Mouse (Mus musculus): ENCODE measurements around the gene Efcab12. TPM values are rescaled to one million over a fixed set of nuclear protein-coding genes. Genes with fewer than 3 reads are reported as not detected.
"Not testable (repeated sequence)": the region's sequence is repeated elsewhere in the genome, so short reads cannot be mapped to it uniquely, and the experiment has no call there.

The Efcab12 gene
- total RNA-seq, 2 experiments from 2014 or later = 2.8 to 3.8 TPM

- DNase-seq (ENCODE audit: extremely low spot score in 1 of 2, low spot score in 1 of 2) = peak in 1 of 2 experiments; percentile 67
Observed at GRCm38 (mm10) chr6:115846640-115847411, 8.6 kb upstream of the Efcab12 start.

GRCm38 (mm10) chr6:115845006-115845405 is 6.8 kb upstream of the Efcab12 start:
- DNase-seq (ENCODE audit: extremely low spot score in 1 of 2, low spot score in 1 of 2) = no peak

- DNase-seq (ENCODE audit: extremely low spot score in 1 of 2, low spot score in 1 of 2) = no peak
Observed at GRCm38 (mm10) chr6:115838745-115839144, 533 bp upstream of the Efcab12 start.

GRCm38 (mm10) chr6:115833861-115834260 is 4.4 kb downstream of the Efcab12 start:
- no peak for DNase-seq (ENCODE audit: extremely low spot score in 1 of 2, low spot score in 1 of 2)

GRCm38 (mm10) chr6:115832152-115832850 is 5.9 kb downstream of the Efcab12 start:
- no peak for DNase-seq (ENCODE audit: extremely low spot score in 1 of 2, low spot score in 1 of 2)

GRCm38 (mm10) chr6:115830779-115831601 is 7.2 kb downstream of the Efcab12 start:
- DNase-seq (ENCODE audit: extremely low spot score in 1 of 2, low spot score in 1 of 2) = no peak

GRCm38 (mm10) chr6:115823850-115824464 is 14.3 kb downstream of the Efcab12 start:
- not testable (repeated sequence) for DNase-seq (ENCODE audit: extremely low spot score in 1 of 2, low spot score in 1 of 2)

GRCm38 (mm10) chr6:115821216-115821993 is 16.8 kb downstream of the Efcab12 start:
- DNase-seq (ENCODE audit: extremely low spot score in 1 of 2, low spot score in 1 of 2) = no peak

GRCm38 (mm10) chr6:115818129-115818528 is 20.1 kb downstream of the Efcab12 start:
- DNase-seq (ENCODE audit: extremely low spot score in 1 of 2, low spot score in 1 of 2) = no peak

GRCm38 (mm10) chr6:115815041-115815440 is 23.2 kb downstream of the Efcab12 start:
- no peak for DNase-seq (ENCODE audit: extremely low spot score in 1 of 2, low spot score in 1 of 2)

- peak in 1 of 2 experiments; percentile 52 for DNase-seq (ENCODE audit: extremely low spot score in 1 of 2, low spot score in 1 of 2)
Observed at GRCm38 (mm10) chr6:115814104-115814503, 24.1 kb downstream of the Efcab12 start.

- no peak for DNase-seq (ENCODE audit: extremely low spot score in 1 of 2, low spot score in 1 of 2)
Observed at GRCm38 (mm10) chr6:115811606-115812005, 26.6 kb downstream of the Efcab12 start.

GRCm38 (mm10) chr6:115808488-115809231 is 29.6 kb downstream of the Efcab12 start, which contains the start of gene Rpl32:
Gene Rpl32 (minus strand): TSS chr6:115808747.
- DNase-seq (ENCODE audit: extremely low spot score in 1 of 2, low spot score in 1 of 2) = peak; percentile 82 to 83

- peak; percentile 18 to 29 for DNase-seq (ENCODE audit: extremely low spot score in 1 of 2, low spot score in 1 of 2)
Observed at GRCm38 (mm10) chr6:115808196-115808487, 30.1 kb downstream of the Efcab12 start.

GRCm38 (mm10) chr6:115807464-115808195 is 30.6 kb downstream of the Efcab12 start:
- no peak for DNase-seq (ENCODE audit: extremely low spot score in 1 of 2, low spot score in 1 of 2)

GRCm38 (mm10) chr6:115804432-115805192 is 33.6 kb downstream of the Efcab12 start:
- no peak for DNase-seq (ENCODE audit: extremely low spot score in 1 of 2, low spot score in 1 of 2)

- DNase-seq (ENCODE audit: extremely low spot score in 1 of 2, low spot score in 1 of 2) = peak; percentile 40 to 73
Observed at GRCm38 (mm10) chr6:115803541-115804382, 34.5 kb downstream of the Efcab12 start.
